Mouse (Mus musculus) frontal cortex, adult (tissue): Measurements from ENCODE around the gene Zfp239.

ENCODE experiments used
- ATAC-seq: cut with Nextera tagmentation; 2 replicates; pipeline ENCODE4 v1.9.2; 2017; ENCODE audit warnings: mild to moderate bottlenecking, moderate library complexity, mixed read lengths; ENCODE audit not compliant: low TSS enrichment

The Zfp239 gene

DNA sequence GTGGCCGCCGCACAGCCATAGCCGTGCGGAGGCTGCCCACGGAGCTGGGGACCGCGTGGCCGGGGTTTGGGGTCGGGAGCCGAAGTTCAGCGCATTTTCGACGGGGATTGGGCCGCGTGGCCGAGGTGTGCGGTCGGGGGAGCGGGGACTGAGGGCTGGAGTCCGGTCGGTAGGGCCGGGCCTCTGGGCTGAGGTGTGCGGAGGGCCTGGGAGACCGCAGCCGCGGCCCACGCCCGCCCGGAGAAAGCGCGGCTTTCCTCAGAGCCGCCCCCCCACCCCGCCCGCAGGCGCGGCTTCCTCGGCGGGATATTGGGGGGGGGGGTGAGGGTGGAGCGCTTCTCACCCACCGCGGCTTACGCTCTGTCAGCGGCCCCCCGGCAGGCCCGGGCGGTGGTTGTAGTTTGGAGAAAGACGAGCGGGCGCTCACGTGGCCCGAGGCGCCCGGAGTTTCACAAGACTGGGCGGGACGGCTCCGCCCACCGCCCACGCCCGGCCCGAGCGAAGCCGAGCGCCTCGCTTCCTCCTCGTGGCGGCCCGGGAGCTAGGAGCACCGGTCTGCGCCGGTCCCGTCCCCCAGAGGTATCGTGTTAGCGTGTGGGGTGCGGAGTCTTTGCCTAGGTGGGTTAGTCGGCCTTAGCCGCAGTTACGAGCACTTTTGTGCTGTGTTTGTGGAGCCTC is 45.5 kb downstream of the Zfp239 start:
- ATAC-seq = peak; percentile 41

DNA sequence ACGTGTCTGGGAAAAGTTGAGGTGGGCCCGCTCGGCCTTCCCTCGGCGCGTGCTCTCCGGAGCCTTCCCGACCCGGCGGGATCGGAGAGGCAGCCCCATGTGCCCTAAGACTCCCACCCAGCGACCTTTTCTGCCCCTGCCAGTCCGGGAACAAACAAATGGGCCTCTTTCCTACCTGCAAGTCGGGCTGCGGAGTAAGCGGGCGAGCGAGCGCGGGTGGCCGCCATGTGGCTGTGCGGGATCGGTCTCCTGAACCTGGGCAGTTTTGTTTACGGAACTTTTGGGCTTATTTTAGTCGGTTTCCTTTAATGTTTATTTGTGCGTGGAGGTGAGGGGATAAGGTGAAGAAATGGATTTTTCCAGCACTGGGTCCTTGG is 46.1 kb downstream of the Zfp239 start:
- ATAC-seq = no peak

DNA sequence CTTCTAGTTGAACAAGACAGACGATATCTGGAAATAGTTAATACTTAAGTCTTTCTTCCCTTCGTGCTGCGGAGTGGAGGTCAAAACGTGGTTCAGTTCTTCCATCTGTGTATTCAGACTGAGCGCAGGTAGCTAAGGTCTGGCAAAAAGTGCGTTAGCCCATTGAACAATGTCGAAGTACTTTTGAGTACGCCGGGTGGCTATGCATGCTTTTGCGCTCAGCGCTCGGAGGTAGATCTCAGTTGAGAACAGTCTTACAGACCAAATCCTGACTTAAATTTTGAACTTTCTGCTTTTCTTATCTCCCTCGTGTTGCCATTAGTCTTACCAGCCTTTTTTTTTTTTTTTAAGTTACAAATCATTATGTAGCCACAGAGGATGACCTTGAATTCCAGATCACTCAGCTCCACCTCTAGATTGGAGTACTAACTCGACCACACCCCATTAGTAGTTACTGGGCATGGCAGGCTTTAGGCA is 46.6 kb downstream of the Zfp239 start:
- no peak for ATAC-seq

DNA sequence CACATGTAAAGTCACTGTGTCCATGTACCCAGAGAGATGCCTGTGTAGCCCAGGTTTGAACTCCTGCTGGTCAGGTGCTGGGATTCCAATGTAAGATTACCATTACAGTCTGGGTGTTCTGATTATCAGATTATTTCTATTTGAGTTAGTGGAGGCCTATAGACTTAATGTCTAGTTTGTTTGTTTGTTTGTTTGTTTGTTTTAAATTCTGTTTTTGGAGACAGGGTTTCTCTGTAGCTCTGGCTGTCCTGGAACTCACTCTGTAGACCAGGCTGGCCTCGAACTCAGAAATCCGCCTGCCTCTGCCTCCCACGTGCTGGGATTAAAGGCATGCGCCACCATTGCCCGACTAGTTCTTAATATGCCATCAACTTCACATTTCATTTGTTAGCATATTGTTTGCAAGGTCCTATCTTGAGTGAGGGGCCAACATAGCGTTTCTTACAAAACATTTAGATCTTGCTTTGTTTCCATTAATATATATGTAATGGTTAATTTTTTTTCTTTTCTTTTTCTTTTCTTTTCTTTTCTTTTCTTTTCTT is 48.3 kb downstream of the Zfp239 start:
- ATAC-seq = no peak

DNA sequence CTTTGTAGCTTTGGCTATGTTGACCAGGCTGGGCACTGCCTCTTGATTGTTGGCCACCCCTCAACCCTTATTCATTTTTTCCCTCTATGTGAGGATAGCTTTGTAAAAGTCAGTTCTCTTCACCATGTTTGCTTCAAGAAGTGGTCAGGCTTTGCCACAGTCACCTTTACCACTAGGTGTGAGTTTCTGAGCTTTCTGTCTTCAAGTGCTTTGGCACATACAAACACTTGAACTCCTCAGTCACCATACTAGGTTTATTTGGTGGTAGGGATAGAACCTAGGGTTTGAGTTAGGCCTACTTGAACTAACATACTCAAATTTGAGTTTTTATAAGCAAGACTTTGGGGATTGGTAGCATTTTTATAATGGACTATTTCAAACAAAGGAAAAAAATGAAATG is 52.6 kb downstream of the Zfp239 start:
- ATAC-seq = no peak

DNA sequence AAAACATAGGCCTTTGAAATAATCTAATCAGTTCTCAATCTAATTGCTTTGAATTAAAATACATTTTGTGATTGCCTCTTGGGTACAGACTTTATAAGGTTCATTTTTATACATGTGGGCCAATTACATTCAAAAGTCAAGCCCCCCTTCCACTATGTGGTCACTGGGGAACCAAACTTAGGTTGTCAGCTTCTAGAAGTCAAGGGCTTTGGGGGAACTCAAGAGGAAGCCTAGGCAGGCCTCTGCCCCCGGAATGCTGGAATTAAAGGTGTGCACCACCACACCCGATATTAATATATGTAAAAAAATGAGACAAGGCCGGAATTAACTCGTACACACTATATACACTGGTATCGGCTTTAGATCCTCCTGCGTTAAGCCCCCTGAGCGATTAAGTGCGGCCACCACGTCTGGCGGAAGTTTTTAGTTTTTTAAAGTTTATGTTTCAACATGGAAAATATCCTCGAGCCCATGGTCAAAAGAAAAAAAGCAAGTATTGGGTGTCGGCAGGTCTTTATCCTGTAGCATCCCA is 54.4 kb downstream of the Zfp239 start:
- no peak for ATAC-seq

DNA sequence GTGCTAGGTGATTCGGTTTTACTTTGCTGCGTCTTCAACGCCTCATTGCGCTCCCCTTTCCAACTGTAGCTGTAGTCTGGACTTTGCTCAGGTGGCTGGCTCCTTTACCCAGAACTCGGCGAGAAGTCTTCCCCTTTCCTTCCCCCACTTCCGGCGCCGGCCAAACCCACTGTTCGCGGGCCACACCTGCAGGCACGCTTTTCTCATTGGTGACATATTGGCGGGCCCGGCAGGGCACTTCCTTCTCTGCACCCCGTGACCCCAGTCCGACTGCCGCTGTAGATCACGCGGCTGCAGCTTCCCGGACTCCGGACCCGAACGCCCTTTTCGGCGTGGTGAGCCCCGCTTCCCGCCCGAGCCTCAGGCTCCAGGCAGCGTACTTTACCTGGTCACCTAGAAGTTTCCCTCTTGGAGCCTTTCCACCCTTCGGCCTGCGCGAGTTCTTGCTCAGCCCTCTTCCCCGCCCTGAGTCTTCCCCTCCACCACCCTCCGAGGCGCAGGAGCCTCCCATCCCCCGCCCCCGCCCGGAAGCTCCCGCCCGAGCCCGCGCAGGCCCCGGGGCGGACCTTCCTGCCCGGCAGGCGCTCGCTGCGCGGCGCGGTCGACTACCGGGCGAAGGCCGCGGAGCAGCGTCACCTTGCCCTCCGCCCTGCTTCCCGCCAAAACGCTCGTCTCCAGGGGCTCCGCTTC is 55.0 kb downstream of the Zfp239 start:
- peak; percentile 76 for ATAC-seq

DNA sequence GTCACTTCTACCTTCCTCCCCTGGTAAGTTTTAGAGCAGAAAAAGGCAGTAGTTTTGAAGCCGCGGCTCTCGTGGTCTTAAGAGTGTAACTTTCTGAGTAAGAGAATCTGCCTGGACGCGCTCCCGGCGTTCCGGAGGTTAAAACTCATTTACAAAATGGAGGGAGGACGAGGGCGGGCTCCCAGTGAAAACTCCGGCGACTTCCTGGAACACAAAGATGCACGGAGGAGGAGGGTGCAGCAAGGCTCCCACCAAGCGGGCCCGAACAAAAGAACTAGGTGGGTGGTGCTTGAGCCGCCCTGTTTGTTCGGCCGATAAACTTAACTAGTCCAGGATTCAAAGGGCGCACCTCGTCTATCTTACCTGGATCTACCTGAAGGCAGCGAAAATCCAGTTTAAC is 55.7 kb downstream of the Zfp239 start:
- peak; percentile 63 for ATAC-seq

DNA sequence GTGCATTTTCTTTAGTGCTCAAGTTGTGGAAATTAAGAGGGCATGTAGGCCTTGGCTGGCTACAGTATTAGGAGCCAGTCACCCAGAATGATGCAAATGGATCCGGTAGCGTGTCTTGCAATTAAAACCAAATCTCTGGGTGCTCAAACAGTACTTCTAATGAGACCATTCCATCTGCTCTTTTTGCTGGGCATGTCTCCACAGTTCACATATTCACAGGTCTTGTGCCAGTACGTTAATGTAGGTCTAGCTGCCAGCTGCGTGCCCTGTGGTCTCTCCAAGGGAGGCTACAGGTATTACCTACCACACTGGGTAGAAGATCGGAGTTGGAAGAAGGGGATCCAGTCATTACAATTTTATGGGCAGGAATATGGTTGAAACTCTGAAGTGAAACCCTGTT is 56.1 kb downstream of the Zfp239 start:
- no peak for ATAC-seq

DNA sequence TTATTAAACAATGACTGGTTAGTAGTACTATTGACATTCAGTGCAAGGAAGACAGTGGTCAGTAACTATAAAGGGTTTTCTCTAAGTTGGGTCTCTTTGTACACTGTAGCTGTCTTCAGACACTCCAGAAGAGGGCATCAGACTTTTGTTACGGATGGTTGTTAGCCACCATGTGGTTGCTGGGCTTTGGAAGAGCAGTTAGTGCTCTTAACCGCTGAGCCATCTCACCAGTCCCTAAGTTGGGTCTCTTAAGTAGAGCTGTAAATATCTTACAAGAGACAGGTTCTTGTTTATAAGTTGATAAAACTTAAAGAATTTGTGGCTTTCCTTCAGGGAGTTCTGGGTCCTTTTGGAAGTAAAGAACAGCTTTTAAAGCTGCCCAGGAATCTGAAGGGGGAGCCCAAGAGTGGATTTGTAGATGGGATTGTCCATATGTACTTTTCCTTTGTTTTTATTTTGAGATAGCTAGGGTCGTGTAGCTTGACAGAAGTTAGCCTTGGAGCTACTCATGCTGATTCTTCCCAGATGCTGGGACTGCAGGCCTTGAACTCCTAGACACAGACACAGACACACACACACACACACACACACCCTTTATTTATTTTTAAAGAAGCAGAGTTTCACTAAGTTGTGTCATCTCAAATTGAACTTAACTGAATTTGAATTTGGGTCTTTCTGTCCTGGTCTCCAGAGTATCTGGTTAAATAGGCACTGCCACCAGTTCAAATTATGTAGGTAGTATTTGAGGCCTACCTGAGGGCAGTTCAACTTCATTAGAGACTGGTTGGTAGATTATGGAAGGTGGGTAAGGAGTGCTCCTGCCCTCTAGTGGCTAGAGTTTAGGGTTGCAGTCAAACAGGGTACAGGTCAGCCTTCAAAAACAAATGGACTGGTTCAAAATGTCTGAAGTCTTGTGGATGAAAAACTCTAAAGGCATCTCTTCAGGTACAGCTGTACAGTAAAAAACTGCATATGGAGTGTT is 59.0 kb downstream of the Zfp239 start:
- 0 out of 2 replicates have a peak, but pooled peaks have one; percentile 46 for ATAC-seq

DNA sequence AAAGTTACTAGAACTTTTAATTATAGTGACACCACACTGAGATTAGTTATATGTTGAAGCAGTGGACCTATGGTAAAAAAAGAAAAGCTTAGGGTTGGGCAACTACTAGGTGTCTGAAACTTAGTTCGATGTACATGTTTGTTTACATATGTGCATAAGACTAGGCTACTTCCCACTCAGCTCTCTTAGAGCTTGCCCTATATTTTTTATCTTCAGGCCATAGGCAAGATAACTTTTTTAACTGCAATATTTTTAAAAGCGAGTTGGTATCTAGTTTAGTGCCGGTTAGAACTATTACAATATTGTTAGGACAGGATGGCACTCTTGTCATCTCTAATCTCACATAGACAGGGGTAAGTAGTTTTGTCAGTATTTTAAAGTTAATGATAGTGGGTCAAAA is 60.1 kb downstream of the Zfp239 start:
- no peak for ATAC-seq
